Mouse (Mus musculus) megakaryocyte-erythroid progenitor cell, adult 5-6 weeks (primary cell): ENCODE results near the gene Cox16. TPM values are rescaled to one million over a fixed set of nuclear protein-coding genes. Genes with fewer than 3 reads are reported as not detected.

ENCODE experiments used
- ATAC-seq: replicated peaks from 2 replicates; pipeline ENCODE4 v1.8.0; 2016; ENCODE audit warnings: mild to moderate bottlenecking, inconsistent platforms; ENCODE audit not compliant: severe bottlenecking, poor library complexity, low FRiP score, low TSS enrichment
- total RNA-seq, 2 experiments: library from RNA; stranded (forward) in 1 of 2; stranded (reverse) in 1 of 2; fragments of 200-1000, 215-1000 nt in 1 of 2; fragments of >200 nt in 1 of 2; fragmentation: Nextera tagmentation in 1 of 2; gene quantifications; 2 replicates each; pipeline ENCODE4 v1.2.3; 2014 to 2017

Cox16 gene
- total RNA-seq, 2 experiments from 2014 or later = 70.2 to 77.5 TPM

DNA sequence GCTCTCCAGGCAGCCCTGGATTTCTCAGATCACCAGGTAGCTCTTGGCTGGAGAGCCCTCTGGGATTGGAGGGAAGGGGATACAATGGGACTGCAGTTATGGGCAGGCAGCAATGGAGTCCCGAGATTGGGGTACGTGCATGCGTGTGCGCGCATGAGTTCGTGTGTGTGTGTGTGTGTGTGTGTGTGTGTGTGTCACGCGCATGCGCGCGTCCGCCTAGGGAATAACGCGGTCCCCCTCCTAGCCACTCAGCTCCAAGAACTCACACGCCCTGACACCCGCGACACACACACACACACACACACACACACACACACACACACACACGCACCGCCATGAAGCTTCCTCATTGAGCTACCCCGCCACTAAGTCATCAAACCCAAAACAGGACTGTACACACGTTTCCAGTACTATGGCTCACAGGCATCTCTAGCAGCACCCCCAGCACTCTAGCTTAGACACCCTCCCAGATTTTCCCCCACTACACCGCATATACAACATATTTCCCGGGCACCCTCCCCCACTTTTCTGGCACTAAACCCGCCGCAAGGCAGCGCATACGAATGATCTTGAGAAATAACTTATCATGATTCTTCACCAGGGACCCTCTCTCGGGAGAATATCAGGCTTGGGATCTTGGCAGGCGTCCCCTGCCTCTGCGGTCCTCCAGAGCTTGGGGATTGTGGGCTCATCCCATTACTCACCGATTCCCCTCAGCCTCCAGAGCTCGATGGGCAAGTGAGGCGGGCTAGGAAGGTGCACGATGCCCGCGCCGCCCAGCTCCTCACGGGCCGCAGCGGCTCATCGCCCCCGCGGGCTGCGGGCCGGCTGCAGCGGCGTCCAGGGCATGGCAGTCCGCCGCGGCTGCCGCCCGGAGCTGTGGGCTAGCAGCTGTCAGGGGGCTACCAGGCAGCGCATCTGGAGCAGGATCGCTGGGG is 152.7 kb downstream of the Cox16 start:
- no peak for ATAC-seq

GRCm38 (mm10) chr12:81331046-81331638 is 153.8 kb downstream of the Cox16 start:
- no peak for ATAC-seq

DNA sequence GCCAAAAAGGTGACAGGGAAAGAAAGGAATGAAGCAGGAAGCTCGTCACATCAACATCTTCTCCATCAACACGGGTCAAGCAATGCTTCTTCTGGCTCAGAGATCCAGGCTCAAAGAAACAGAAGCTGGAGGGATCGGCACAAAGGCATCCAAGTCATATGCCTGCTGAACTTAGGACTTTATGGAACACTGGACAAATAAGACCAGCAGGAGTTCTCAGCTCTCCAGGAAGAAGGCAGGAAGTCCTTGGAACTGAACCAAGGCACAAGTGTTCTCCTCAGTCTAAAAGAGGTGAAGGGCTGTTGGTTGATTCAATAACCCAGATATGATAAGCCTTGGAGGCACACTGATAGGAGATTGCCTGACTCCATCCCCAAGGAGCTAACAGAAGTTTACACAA is 159.9 kb downstream of the Cox16 start:
- no peak for ATAC-seq

DNA sequence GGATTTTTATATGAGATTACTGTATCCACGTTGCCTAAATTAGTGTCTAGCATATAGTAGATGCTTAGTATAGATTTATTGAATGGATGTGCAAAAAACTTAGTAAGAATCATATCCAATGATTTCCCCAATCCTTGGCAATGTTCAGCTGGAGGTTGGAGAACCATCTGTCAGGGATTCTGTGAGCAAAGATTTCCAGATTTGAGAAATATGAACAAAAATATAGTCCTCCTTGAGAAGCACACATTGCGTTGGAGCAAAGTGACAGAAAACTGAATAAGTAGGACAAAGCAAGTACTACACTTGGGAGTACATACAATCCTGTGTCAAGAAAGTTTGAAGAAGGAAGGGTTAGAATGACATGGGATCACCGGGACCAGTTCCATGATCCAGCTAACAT is 160.8 kb downstream of the Cox16 start:
- no peak for ATAC-seq

GRCm38 (mm10) chr12:81321021-81321420 is 163.9 kb downstream of the Cox16 start:
- ATAC-seq = no peak

- ATAC-seq = no peak
Observed at GRCm38 (mm10) chr12:81317811-81318210, 167.1 kb downstream of the Cox16 start.

DNA sequence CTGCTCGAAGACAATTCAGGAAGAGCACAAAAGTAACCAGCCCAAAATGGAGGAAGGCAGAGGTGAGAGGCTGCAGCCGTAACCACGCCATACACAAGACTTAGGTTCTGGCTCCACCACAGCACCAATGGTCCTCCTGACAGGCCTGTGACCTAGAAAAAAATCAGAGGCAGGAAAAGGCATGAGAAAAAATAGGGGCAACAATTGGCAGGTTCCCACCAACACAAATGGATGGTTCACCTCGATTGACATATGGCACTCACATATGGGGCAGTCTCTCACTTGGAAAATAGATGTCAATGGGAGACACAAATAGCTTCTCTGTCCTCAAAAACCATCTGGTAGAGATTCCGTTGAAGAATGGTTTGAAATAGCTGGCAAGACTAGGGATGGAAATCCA is 169.0 kb downstream of the Cox16 start:
- ATAC-seq = no peak

Other genes starting within 250 kb of the Cox16 start
- gene Slc8a3, start 151.9 kb downstream of the Cox16 start, total RNA-seq (2014; fragmentation: Nextera tagmentation) = not detected in 2 replicates
- gene Slc8a3, start 151.9 kb downstream of the Cox16 start, total RNA-seq (2017) = 0.34 TPM in 1 of 2 replicates, not detected in the other
- gene Gm4787, start 105.7 kb downstream of the Cox16 start, total RNA-seq (2014; fragmentation: Nextera tagmentation) = 1.5 and 6.8 TPM in 2 replicates
- gene Gm4787, start 105.7 kb downstream of the Cox16 start, total RNA-seq (2017) = 0.23 TPM in 1 of 2 replicates, not detected in the other
- 4.3 and 6.9 TPM in 2 replicates for gene Adam4, start 63.2 kb downstream of the Cox16 start, total RNA-seq (2014; fragmentation: Nextera tagmentation)
- gene Adam4, start 63.2 kb downstream of the Cox16 start, total RNA-seq (2017) = not detected in 2 replicates
- 9.7 and 18.7 TPM in 2 replicates for gene Gm20498, start 47.8 kb upstream of the Cox16 start, total RNA-seq (2014; fragmentation: Nextera tagmentation)
- 57.2 and 72.9 TPM in 2 replicates for gene Gm20498, start 47.8 kb upstream of the Cox16 start, total RNA-seq (2017)
- gene Synj2bp, start 47.8 kb upstream of the Cox16 start, total RNA-seq (2014; fragmentation: Nextera tagmentation) = 18.4 and 34.7 TPM in 2 replicates
- gene Synj2bp, start 47.8 kb upstream of the Cox16 start, total RNA-seq (2017) = 43.6 and 48.1 TPM in 2 replicates
- not detected in 2 replicates for gene Adam21, start 83.3 kb upstream of the Cox16 start, total RNA-seq (2014; fragmentation: Nextera tagmentation)
- not detected in 2 replicates for gene Adam21, start 83.3 kb upstream of the Cox16 start, total RNA-seq (2017)
- gene Med6, start 109.9 kb upstream of the Cox16 start, total RNA-seq (2014; fragmentation: Nextera tagmentation) = 37.6 and 44.1 TPM in 2 replicates
- gene Med6, start 109.9 kb upstream of the Cox16 start, total RNA-seq (2017) = 80.8 and 91.1 TPM in 2 replicates
- not detected in 2 replicates for gene Ttc9, start 146.1 kb upstream of the Cox16 start, total RNA-seq (2014; fragmentation: Nextera tagmentation)
- not detected in 2 replicates for gene Ttc9, start 146.1 kb upstream of the Cox16 start, total RNA-seq (2017)